Mouse (Mus musculus) heart, adult 2 months (tissue): ENCODE data around the gene Slc7a5. TPM values are rescaled to one million over a fixed set of nuclear protein-coding genes. Genes with fewer than 3 reads are reported as not detected.

ENCODE experiments used
- DNase-seq, 2 experiments: peaks; one replicate each; pipeline ENCODE4 v3.0.0; 2021
- H3K27ac ChIP-seq: fragments of 200-600 bp; 2 replicates; pipeline ENCODE4 v1.8.1; 2022
- H3K27me3 ChIP-seq: fragments of 200-500 bp; 2 replicates; pipeline ENCODE4 v1.6.1; 2012; ENCODE audit warnings: mild to moderate bottlenecking, low read length, inconsistent platforms, mixed read lengths; ENCODE audit not compliant: control insufficient read depth, insufficient read depth
- H3K36me3 ChIP-seq: fragments of 200-500 bp; 2 replicates; pipeline ENCODE4 v1.6.1; 2012; ENCODE audit warnings: low read length, inconsistent platforms; ENCODE audit not compliant: control insufficient read depth, insufficient read depth
- H3K4me1 ChIP-seq: fragments of 200-500 bp; 2 replicates; pipeline ENCODE4 v1.6.1; 2011; ENCODE audit warnings: low read length; ENCODE audit not compliant: control insufficient read depth, insufficient read depth
- H3K4me3 ChIP-seq: fragments of 200-600 bp; 2 replicates; pipeline ENCODE4 v1.8.1; 2022
- H3K79me2 ChIP-seq: fragments of 200-500 bp; replicated peaks from 2 replicates; pipeline ENCODE4 v1.6.1; 2012; ENCODE audit warnings: mild to moderate bottlenecking, inconsistent platforms, low read length, moderate library complexity, mixed read lengths; ENCODE audit not compliant: control insufficient read depth, insufficient read depth
- H3K9ac ChIP-seq: fragments of 200-500 bp; 2 replicates; pipeline ENCODE4 v1.6.1; 2012; ENCODE audit warnings: low read depth, mild to moderate bottlenecking, control low read depth, inconsistent platforms, low read length, mixed read lengths
- CTCF ChIP-seq: fragments of 200-600 bp; IDR thresholded peaks from 2 replicates; pipeline ENCODE4 v1.8.1; 2022; ENCODE audit warnings: antibody characterized with exemption, mild to moderate bottlenecking, moderate library complexity
- EP300 ChIP-seq: fragments of 200-500 bp; IDR thresholded peaks from 2 replicates; pipeline ENCODE4 v1.6.1; 2011; ENCODE audit warnings: low read depth, low read length, control low read depth; ENCODE audit not compliant: insufficient read depth
- POLR2A ChIP-seq: fragments of 200-500 bp; IDR thresholded peaks from 2 replicates; pipeline ENCODE4 v1.6.1; 2011; ENCODE audit warnings: mild to moderate bottlenecking, low read depth, low read length, control low read depth; ENCODE audit not compliant: insufficient read depth
- WGBS: fragments of 180-500 bp; shearing (Covaris S2); methylation state at CpG from one replicate; pipeline ENCODE4 v1.1.7; 2018; 5-methylcytosine and 5-hydroxymethylcytosine counted together
- intact Hi-C: fragments of 180-260 bp; cut with DNase I; formaldehyde crosslinking; loops from one replicate; pipeline ENCODE4 v1.15.1; 2025
- polyA plus RNA-seq: library from polyadenylated mRNA; depleted of rRNA; stranded (reverse); fragments of >200 nt; gene quantifications from 2 replicates; pipeline ENCODE4 v1.2.3, GENCODE M21; 2012
- total RNA-seq, 2 experiments: library from RNA; stranded (reverse); gene quantifications; 2 replicates each; pipeline ENCODE4 v1.2.3; 2021

The Slc7a5 gene
- total and polyA plus RNA-seq, 3 experiments: 3.1 to 5.2 (median 4.6) TPM

DNA sequence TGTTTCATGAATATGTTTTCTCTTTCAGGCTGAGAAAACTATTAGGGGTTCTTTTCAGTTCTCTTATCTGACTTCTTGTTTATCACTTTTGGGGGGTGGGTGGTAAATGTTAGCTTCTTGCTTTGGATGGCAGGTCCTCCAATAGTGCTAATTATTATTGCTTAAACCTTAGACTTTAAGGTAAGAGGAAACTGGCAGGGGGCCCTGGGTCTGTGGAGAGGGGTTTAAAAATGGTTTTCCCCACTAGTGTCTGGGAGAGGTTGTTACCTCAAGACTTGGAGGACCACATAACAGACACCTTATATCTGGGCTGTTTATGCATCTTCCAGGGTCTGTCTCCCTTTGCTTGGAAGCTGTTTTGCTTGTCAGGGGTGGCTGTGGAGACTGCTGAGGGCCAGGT lies 44.6 kb upstream of the Slc7a5 start:
- H3K9ac ChIP-seq: no peak overlapping the region
- no peak for TF ChIP-seq EP300
- TF ChIP-seq CTCF: no peak
- TF ChIP-seq POLR2A: no peak
- no peak overlapping the region for H3K4me3 ChIP-seq
- DNase-seq: no peak
- H3K27me3 ChIP-seq: no peaks in the 10 kb centered on the region
- H3K27ac ChIP-seq: no peak overlapping the region
- intact Hi-C loops: no loop called here
- H3K36me3 ChIP-seq: peaks cover 2% of the 10 kb centered on the region; the same call in 1 of the 2 replicates
- no peaks in the 10 kb centered on the region; the same call in 1 of the 2 replicates for H3K79me2 ChIP-seq
- peaks cover 13% of the 10 kb centered on the region for H3K4me1 ChIP-seq

DNA sequence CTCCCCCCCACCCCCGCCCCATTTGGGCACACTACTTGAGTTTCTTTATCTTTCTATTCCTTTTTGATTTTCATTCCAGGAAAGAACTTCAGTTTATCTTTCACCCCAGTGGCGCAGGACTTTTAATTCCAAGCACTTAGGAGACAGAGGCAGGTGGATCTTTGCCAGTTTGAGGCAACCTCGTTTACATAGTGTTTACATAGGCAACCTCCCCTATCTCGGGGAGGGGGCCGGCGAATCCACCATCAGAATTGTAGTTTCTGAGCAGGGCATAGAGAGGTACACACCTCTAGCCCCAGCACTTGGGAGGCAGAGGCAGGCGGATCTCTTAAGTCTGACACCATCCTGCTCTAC lies 44.1 kb upstream of the Slc7a5 start:
- no peak for DNase-seq
- Histone ChIP-seq H3K9ac (no peak overlapping the region), H3K4me1 (peaks cover 11% of the 10 kb centered on the region), H3K4me3 (peak overlapping the region; percentile 73), H3K79me2 (no peaks in the 10 kb centered on the region; the same call in 1 of the 2 replicates), H3K27ac (no peak overlapping the region; the same call in none of the 2 replicates), H3K27me3 (no peaks in the 10 kb centered on the region), H3K36me3 (peaks cover 2% of the 10 kb centered on the region; the same call in 1 of the 2 replicates)
- TF ChIP-seq POLR2A (no peak), EP300 (no peak), CTCF (no peak)
- intact Hi-C loops: no loop called here
- 17% methylated on average over 7 of the region's 7 CpGs for WGBS

DNA sequence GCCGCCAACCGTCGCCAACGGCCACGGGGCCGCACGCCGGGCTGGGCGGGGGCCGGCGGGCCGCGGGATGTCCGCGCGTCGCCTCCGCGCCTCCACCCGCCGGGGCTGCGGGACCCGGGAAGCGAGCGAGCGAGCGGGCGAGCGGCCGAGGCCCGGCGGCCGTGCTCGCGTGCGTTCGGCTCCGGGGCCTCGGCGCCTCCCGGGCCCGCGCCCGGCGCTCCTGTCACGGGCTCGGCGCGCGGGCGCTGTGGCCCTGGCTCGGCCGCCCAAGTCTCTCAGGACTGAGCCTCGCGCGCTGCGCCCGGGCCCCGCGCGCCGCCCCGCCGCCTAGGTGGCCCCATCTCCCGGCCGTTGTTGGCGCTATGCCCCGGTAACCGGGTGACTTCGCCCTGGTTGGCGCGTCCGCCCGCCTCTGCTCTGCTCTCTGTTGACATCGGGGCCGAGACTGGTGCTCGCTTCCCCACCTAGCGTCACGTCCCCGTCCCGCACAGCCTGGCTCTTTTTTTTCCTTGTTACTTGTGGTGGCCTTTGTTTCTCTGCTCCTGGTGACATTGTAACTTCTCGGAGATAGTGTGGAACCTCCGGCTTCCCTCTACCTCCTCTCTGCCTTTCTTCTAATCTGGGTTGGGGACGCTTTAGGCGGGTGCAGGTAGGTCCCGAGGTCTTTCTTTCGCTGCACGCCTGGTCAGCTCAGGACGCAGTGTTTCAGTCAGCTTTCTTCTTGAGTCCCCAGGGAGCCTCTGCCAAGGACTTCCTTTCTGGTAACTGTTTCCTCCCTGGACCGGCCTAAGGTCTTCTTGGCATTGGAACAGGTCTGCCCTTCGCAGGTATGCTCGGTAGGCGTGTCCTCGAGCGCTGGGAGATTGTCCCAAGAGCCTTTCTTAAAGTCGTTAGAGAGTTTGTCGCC lies 43.5 kb upstream of the Slc7a5 start:
- Histone ChIP-seq H3K4me1 (peaks cover 10% of the 10 kb centered on the region), H3K27me3 (no peaks in the 10 kb centered on the region), H3K36me3 (peaks cover 2% of the 10 kb centered on the region; the same call in 1 of the 2 replicates), H3K4me3 (peak overlapping the region; percentile 81), H3K9ac (peak overlapping the region; percentile 95), H3K27ac (peak overlapping the region; percentile 99), H3K79me2 (no peaks in the 10 kb centered on the region; the same call in 1 of the 2 replicates)
- peak; percentile 72 to 77 for DNase-seq
- 2% methylated on average over 96 of the region's 97 CpGs for WGBS
- TF ChIP-seq EP300 (0 out of 2 replicates have a peak, but pooled peaks have one; percentile 6), CTCF (peak; percentile 43), POLR2A (0 out of 2 replicates have a peak, but pooled peaks have one; percentile 28)
- intact Hi-C loops: no loop called here

DNA sequence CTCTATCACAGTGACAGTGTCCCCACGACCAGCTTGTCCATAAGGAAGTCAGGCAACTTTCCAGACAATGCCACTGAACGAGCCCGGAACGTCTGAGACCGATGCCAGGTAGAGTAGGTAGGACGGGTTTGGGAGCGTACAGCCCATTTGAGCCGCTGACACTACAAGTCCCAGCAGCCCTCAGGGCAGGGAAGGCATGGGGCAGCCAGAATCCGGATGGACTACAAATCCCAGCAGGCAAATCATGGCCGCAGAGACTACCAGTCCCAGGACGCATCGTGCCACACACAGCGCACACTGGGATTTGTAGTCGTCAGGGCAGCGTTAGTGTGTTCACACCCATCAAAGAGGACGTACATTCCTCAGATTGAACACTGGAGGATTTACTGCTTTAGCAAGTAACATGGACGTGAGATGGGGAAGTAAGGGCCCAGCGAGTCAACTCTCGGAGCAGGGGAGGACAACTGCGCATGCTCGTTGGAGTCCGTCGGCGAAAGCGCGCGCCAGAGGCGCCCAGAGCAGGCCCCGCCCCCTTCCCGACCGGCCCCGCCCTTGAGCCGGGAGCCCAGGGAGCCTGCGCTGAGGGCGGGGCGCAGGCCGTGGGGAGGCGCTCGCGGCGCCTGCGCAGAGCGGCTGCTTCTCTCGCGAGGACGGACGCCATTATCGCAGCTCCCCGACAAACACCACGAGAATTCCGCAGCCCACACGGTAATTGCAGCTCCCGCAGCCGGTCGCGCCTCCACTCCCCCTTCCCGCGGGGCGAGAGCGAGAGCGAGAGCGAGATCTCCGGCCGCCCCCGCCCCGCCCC lies 42.7 kb upstream of the Slc7a5 start:
- peak; percentile 99 for DNase-seq
- no peaks in the 10 kb centered on the region for H3K27me3 ChIP-seq
- H3K79me2 ChIP-seq: no peaks in the 10 kb centered on the region
- intact Hi-C loops: no loop called here
- no peaks in the 10 kb centered on the region for H3K36me3 ChIP-seq
- peaks cover 10% of the 10 kb centered on the region for H3K4me1 ChIP-seq
- TF ChIP-seq POLR2A (peak; percentile 74; the same call in 1 of the 2 replicates), EP300 (peak; percentile 95), CTCF (0 out of 2 replicates have a peak, but pooled peaks have one; percentile 4)
- H3K9ac ChIP-seq: peak overlapping the region; percentile 95
- WGBS: under 1% methylated on average over 64 of the region's 66 CpGs
- peak overlapping the region; percentile 81 for H3K4me3 ChIP-seq
- peak overlapping the region; percentile 99 for H3K27ac ChIP-seq

- WGBS: 41% methylated on average over 6 of the region's 6 CpGs
- Histone ChIP-seq H3K36me3 (no peaks in the 10 kb centered on the region), H3K9ac (peak within 1 kb of the TSS; percentile 95), H3K27me3 (no peaks in the 10 kb centered on the region), H3K4me3 (peak within 1 kb of the TSS; percentile 81), H3K4me1 (peaks cover 10% of the 10 kb centered on the region), H3K79me2 (no peaks in the 10 kb centered on the region), H3K27ac (peak within 1 kb of the TSS; percentile 99)
- TF ChIP-seq POLR2A (no peak), CTCF (no peak), EP300 (no peak)
- no peak for DNase-seq
- intact Hi-C loops: no loop called here
Measured at GRCm38 (mm10) chr8:121949222-121949800, 41.8 kb upstream of the Slc7a5 start, which contains the start of gene Banp. Banp (plus strand) TSS chr8:121949750.
